Mouse (Mus musculus) limb, embryonic 14.5 days (tissue): ENCODE data around the gene Ptgir. TPM values are rescaled to one million over a fixed set of nuclear protein-coding genes. Genes with fewer than 3 reads are reported as not detected.

Experiments
- ATAC-seq: fragments of 200-750 bp; cut with Nextera tagmentation; 2 replicates; pipeline ENCODE4 v1.8.0; 2017; ENCODE audit warnings: low read depth, moderate number of reproducible peaks, moderate TSS enrichment; ENCODE audit not compliant: low FRiP score
- DNase-seq: peaks from one replicate; pipeline ENCODE4 v3.0.0-alpha.2; 2015; ENCODE audit warnings: low spot score
- H3K27ac ChIP-seq: fragments of 300-500 bp; sonication (generic); replicated peaks from 2 replicates; pipeline ENCODE4 v1.5.1; 2014; ENCODE audit warnings: low read depth, mild to moderate bottlenecking, low read length, moderate library complexity, mixed read lengths
- H3K27me3 ChIP-seq: fragments of 300-500 bp; sonication (generic); 2 replicates; pipeline ENCODE4 v1.6.1; 2014; ENCODE audit warnings: low read length, mixed read lengths; ENCODE audit not compliant: control insufficient read depth, insufficient read depth
- H3K36me3 ChIP-seq: fragments of 300-500 bp; sonication (generic); 2 replicates; pipeline ENCODE4 v1.6.1; 2014; ENCODE audit warnings: mild to moderate bottlenecking, low read length, moderate library complexity, mixed read lengths; ENCODE audit not compliant: control insufficient read depth, insufficient read depth
- H3K4me1 ChIP-seq: fragments of 300-500 bp; sonication (generic); 2 replicates; pipeline ENCODE4 v1.6.1; 2014; ENCODE audit warnings: antibody characterized with exemption, low read length, mixed read lengths; ENCODE audit not compliant: control insufficient read depth, insufficient read depth
- H3K4me2 ChIP-seq: fragments of 300-500 bp; sonication (generic); replicated peaks from 2 replicates; pipeline ENCODE4 v1.6.1; 2014; ENCODE audit warnings: low read depth, mild to moderate bottlenecking, low read length, moderate library complexity; ENCODE audit not compliant: severe bottlenecking
- H3K4me3 ChIP-seq: fragments of 300-500 bp; sonication (generic); replicated peaks from 2 replicates; pipeline ENCODE4 v1.5.1; 2014; ENCODE audit warnings: low read length
- H3K9ac ChIP-seq: fragments of 300-500 bp; sonication (generic); 2 replicates; pipeline ENCODE4 v1.6.1; 2014; ENCODE audit warnings: mild to moderate bottlenecking, low read depth, low read length, moderate library complexity; ENCODE audit not compliant: severe bottlenecking
- H3K9me3 ChIP-seq: fragments of 300-500 bp; sonication (generic); 2 replicates; pipeline ENCODE4 v1.6.1; 2016; ENCODE audit warnings: low read length; ENCODE audit not compliant: control insufficient read depth
- POLR2A ChIP-seq: fragments of 200-500 bp; IDR thresholded peaks from 2 replicates; pipeline ENCODE4 v1.8.0; 2012; ENCODE audit warnings: inconsistent platforms, mild to moderate bottlenecking, moderate library complexity, borderline replicate concordance; ENCODE audit not compliant: insufficient read depth, insufficient read length; ENCODE audit errors: extremely low read depth
- WGBS: fragments of 180-500 bp; shearing (Covaris S2); extraction: QIAGEN DNeasy Blood & Tissue Kit; methylation state at CpG from one replicate; pipeline ENCODE4 v1.1.7; 2014; 5-methylcytosine and 5-hydroxymethylcytosine counted together
- polyA plus RNA-seq, 2 experiments: library from polyadenylated mRNA; depleted of rRNA in 1 of 2; stranded (reverse) in 1 of 2; unstranded in 1 of 2; fragments of >200 nt; fragmentation: Nextera tagmentation in 1 of 2; extraction: Ambion mirVana in 1 of 2; gene quantifications; 2 replicates each; pipeline versions ENCODE4 v1.2.1 to v1.2.3; 2012 to 2014

Ptgir gene
- polyA plus RNA-seq, 2 experiments, result 2.3 to 3.6 TPM

GRCm38 (mm10) chr7:16890944-16891343 is 15.3 kb upstream of the Ptgir start:
- peak; percentile 74; the same call in 1 of the 2 replicates for TF ChIP-seq POLR2A
- ATAC-seq (peak; percentile 86), DNase-seq (peak; percentile 93)
- WGBS, result 2% methylated on average over 23 of the region's 23 CpGs
- Histone ChIP-seq H3K4me1 (peaks cover 34% of the 10 kb centered on the region), H3K9ac (peak overlapping the region; percentile 45), H3K4me3 (peak overlapping the region; percentile 30), H3K36me3 (peaks cover 28% of the 10 kb centered on the region), H3K4me2 (peak overlapping the region; percentile 71), H3K27ac (peak overlapping the region; percentile 90), H3K27me3 (no peaks in the 10 kb centered on the region), H3K9me3 (peaks cover 3% of the 10 kb centered on the region)

- 0 out of 2 replicates have a peak, but pooled peaks have one; percentile 7 for TF ChIP-seq POLR2A
- Histone ChIP-seq H3K9me3 (no peaks in the 10 kb centered on the region), H3K27me3 (no peaks in the 10 kb centered on the region), H3K36me3 (peaks cover 19% of the 10 kb centered on the region), H3K4me3 (peak within 1 kb of the TSS; percentile 30), H3K4me1 (peaks cover 34% of the 10 kb centered on the region), H3K27ac (peak within 1 kb of the TSS; percentile 90), H3K4me2 (peak within 1 kb of the TSS; percentile 71), H3K9ac (peak within 1 kb of the TSS; percentile 45)
- WGBS, result 1% methylated on average over 30 of the region's 30 CpGs
- ATAC-seq (peak; percentile 86), DNase-seq (peak; percentile 89)
Observed at GRCm38 (mm10) chr7:16891641-16892351, 14.5 kb upstream of the Ptgir start, which contains the start of gene Gng8. TSS of gene Gng8 (plus strand) at chr7:16891786.

GRCm38 (mm10) chr7:16892352-16892730 is 13.9 kb upstream of the Ptgir start:
- WGBS, result 44% methylated on average over 9 of the region's 9 CpGs
- Histone ChIP-seq H3K27ac (no peak overlapping the region), H3K36me3 (peaks cover 14% of the 10 kb centered on the region), H3K9ac (peak overlapping the region; percentile 34), H3K4me1 (peaks cover 34% of the 10 kb centered on the region), H3K4me3 (peak overlapping the region; percentile 30), H3K9me3 (no peaks in the 10 kb centered on the region), H3K4me2 (peak overlapping the region; percentile 71), H3K27me3 (no peaks in the 10 kb centered on the region)
- DNase-seq (no peak), ATAC-seq (no peak)
- TF ChIP-seq POLR2A, result no peak

GRCm38 (mm10) chr7:16893612-16894011 is 12.7 kb upstream of the Ptgir start:
- peaks cover 34% of the 10 kb centered on the region for H3K4me1 ChIP-seq
- H3K9ac ChIP-seq, result no peak overlapping the region
- peak overlapping the region; percentile 71; the same call in 1 of the 2 replicates for H3K4me2 ChIP-seq
- no peak for TF ChIP-seq POLR2A
- no peak overlapping the region for H3K27ac ChIP-seq
- WGBS, result 2% methylated on average over 3 of the region's 6 CpGs
- DNase-seq (no peak), ATAC-seq (no peak)
- H3K27me3 ChIP-seq, result no peaks in the 10 kb centered on the region
- H3K4me3 ChIP-seq, result no peak overlapping the region
- no peaks in the 10 kb centered on the region for H3K9me3 ChIP-seq
- H3K36me3 ChIP-seq, result peaks cover 2% of the 10 kb centered on the region

- no peak for ATAC-seq
- no peak overlapping the region for H3K27ac ChIP-seq
- no peak overlapping the region for H3K4me3 ChIP-seq
- no peaks in the 10 kb centered on the region; the same call in 1 of the 2 replicates for H3K36me3 ChIP-seq
- 3% methylated on average over 4 of the region's 4 CpGs for WGBS
- H3K9ac ChIP-seq, result no peak overlapping the region
- H3K9me3 ChIP-seq, result no peaks in the 10 kb centered on the region
- peaks cover 34% of the 10 kb centered on the region for H3K4me1 ChIP-seq
- no peaks in the 10 kb centered on the region for H3K27me3 ChIP-seq
- peak overlapping the region; percentile 50 for H3K4me2 ChIP-seq
- DNase-seq, result no peak
- TF ChIP-seq POLR2A, result no peak
Observed at GRCm38 (mm10) chr7:16894279-16894678, 12.0 kb upstream of the Ptgir start.
